Mouse (Mus musculus) thymus, adult 2 months (tissue): Measurements from ENCODE around the gene Gm49354. TPM values are rescaled to one million over a fixed set of nuclear protein-coding genes. Genes with fewer than 3 reads are reported as not detected.
"Not testable (repeated sequence)": the region's sequence is repeated elsewhere in the genome, so short reads cannot be mapped to it uniquely, and the experiment has no call there.

Experiments
- DNase-seq: peaks from one replicate; pipeline ENCODE4 v3.0.0; 2021
- H3K27ac ChIP-seq: fragments of 200-500 bp; 2 replicates; pipeline ENCODE4 v1.5.1; 2012; ENCODE audit warnings: low read length, control low read depth; ENCODE audit not compliant: control insufficient read depth, insufficient read depth
- H3K27me3 ChIP-seq: fragments of 200-500 bp; 2 replicates; pipeline ENCODE4 v1.6.1; 2012; ENCODE audit warnings: mild to moderate bottlenecking, low read length, moderate library complexity, mixed read lengths; ENCODE audit not compliant: control insufficient read depth, insufficient read depth
- H3K36me3 ChIP-seq: fragments of 200-500 bp; 2 replicates; pipeline ENCODE4 v1.6.1; 2012; ENCODE audit warnings: mild to moderate bottlenecking, low read length, moderate library complexity; ENCODE audit not compliant: control insufficient read depth, insufficient read depth
- H3K4me1 ChIP-seq: fragments of 200-500 bp; replicated peaks from 2 replicates; pipeline ENCODE4 v1.6.1; 2012; ENCODE audit warnings: low read length; ENCODE audit not compliant: control insufficient read depth, insufficient read depth
- H3K4me3 ChIP-seq: fragments of 200-500 bp; 2 replicates; pipeline ENCODE4 v1.5.1; 2012; ENCODE audit warnings: mild to moderate bottlenecking, low read length, control low read depth, moderate library complexity; ENCODE audit not compliant: control insufficient read depth, insufficient read depth
- CTCF ChIP-seq: fragments of 200-500 bp; IDR thresholded peaks from 2 replicates; pipeline ENCODE4 v1.5.1; 2012; ENCODE audit warnings: mild to moderate bottlenecking, control low read depth, low read length, moderate library complexity, borderline replicate concordance; ENCODE audit not compliant: control insufficient read depth, poor library complexity, insufficient read depth; ENCODE audit errors: extremely low read depth
- POLR2A ChIP-seq: fragments of 200-500 bp; IDR thresholded peaks from 2 replicates; pipeline ENCODE4 v1.6.1; 2012; ENCODE audit warnings: mild to moderate bottlenecking, low read length, control low read depth, moderate library complexity; ENCODE audit not compliant: control insufficient read depth, poor library complexity, insufficient read depth; ENCODE audit errors: extremely low read depth
- WGBS: fragments of 180-500 bp; shearing (Covaris S2); methylation state at CpG from one replicate; pipeline ENCODE4 v1.1.7; 2018; 5-methylcytosine and 5-hydroxymethylcytosine counted together
- polyA plus RNA-seq: library from polyadenylated mRNA; depleted of rRNA; stranded (reverse); fragments of >200 nt; gene quantifications from 2 replicates; pipeline ENCODE4 v1.2.3, GENCODE M21; 2012; rRNA removed

Gene Gm49354
- polyA plus RNA-seq, 1 experiment, result not detected

DNA sequence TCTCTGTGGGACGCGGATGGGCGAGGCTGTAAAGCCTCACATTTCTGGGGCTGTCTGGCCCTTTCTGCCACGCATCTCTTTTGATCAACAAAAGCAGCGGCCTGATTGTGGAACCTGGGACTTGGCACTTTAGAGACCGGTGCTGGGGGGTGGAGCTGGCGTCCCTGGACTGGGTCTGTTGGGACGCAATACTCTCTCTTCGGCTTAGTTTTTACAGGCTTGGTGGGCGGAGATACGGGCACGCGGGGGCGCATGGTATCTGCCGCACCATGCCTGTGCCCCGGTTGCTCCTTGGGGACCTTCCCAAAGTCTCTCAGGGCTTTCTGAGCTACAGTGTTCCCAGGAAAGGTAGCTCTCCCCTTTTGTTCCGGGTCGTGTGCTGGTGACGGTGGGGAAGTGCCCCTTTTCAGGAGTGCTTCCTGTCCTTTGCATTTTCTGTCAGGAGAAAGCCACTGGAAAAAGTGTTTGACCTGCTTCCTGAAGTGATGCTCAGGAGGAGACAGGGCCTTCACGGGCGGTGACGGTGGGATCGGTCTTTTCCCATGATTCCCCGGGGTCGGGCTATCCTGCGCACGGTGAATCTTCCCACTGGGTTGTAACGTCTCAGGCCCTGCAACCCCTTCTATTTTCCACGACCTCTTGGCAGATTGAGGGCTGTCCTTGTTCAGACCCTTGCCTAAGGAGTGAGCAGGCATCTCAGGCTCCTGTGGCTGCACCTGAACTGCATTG lies 55.7 kb downstream of the Gm49354 start:
- WGBS, result 50% methylated on average over 29 of the region's 29 CpGs
- H3K36me3 ChIP-seq, result no peaks in the 10 kb centered on the region
- no peak overlapping the region for H3K4me3 ChIP-seq
- no peaks in the 10 kb centered on the region for H3K27me3 ChIP-seq
- TF ChIP-seq CTCF (no peak), POLR2A (no peak)
- H3K4me1 ChIP-seq, result no peaks in the 10 kb centered on the region
- H3K27ac ChIP-seq, result no peak overlapping the region
- no peak for DNase-seq

DNA sequence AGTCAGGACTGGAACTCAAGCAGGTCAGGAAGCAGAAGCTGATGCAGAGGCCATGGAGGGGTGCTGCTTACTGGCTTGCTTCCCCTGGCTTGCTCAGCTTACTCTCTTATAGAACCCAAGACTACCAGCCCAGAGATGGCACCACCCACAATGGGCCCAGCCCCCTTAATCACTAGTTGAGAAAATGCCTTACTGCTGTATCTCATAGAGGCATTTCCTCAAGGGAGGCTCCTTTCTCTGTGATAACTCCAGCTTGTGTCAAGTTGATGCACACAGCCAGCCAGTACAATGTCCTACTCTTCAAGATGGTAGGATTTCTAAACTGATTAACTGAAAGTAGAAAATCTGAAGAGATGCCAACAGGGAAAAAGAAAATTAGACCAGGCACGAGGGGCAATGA lies 60.0 kb downstream of the Gm49354 start:
- not testable (repeated sequence) for DNase-seq

DNA sequence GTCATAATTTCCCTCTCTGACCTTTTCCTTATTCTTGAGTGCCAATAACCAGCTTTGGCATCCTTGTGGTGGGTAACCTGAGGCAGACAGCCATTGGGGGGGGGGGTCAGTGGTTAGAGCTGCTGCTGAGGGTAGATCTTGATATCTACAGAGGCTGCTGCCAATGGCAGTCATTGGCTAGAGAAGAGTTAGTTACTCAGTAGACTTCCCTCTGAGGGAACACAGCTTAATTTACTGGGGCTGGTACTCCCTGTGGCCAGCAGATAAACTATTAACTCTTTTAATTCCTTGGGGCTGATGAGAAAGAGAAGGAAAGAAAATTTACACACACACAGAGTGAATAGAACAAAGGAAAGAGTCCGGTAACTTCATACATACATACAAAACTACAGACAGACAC lies 62.6 kb downstream of the Gm49354 start:
- Histone ChIP-seq H3K4me3 (no peak overlapping the region), H3K27ac (no peak overlapping the region), H3K27me3 (no peaks in the 10 kb centered on the region), H3K4me1 (no peaks in the 10 kb centered on the region), H3K36me3 (no peaks in the 10 kb centered on the region)
- no peak for DNase-seq
- TF ChIP-seq CTCF (no peak), POLR2A (no peak)
- 93% methylated on average over 1 of the region's 1 CpGs for WGBS

More for the DNA sequence above, 60.0 kb downstream of the Gm49354 start:
- WGBS, result 95% methylated on average over 1 of the region's 1 CpGs
- not testable (repeated sequence) for H3K4me3 ChIP-seq, H3K4me1 ChIP-seq, H3K27me3 ChIP-seq, H3K27ac ChIP-seq, H3K36me3 ChIP-seq

DNA sequence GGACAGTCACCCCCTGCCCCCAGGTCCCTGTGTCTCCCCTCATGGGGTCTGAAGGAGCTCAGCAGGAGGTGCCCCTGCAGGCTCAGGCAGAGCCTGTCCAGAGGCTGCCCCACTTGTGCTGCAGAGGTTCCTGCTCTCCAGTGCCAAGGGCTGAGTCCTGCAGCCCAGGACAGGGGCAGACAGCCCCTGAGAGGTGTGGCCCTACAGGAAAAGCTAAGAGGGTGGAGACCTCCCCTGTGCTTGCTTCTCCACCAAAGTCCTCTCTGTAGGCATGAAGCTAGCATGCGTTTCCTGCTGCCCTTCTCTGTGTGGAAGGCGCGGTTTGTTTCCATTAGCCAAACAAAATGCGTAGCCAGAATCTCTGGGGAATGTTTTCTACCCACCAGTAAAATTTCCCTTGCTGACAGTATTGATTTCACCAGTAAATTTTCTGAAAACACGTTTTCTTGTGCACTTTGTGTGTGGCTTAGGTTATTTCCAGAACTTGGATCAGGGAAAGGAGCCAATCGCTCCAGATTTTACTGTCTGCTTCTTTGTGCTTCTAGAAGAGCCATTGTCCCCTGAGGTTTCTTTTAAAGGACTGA lies 63.1 kb downstream of the Gm49354 start:
- H3K36me3 ChIP-seq, H3K27ac ChIP-seq, H3K4me3 ChIP-seq, H3K27me3 ChIP-seq, DNase-seq, H3K4me1 ChIP-seq: not testable (repeated sequence)
- 20% methylated on average over 6 of the region's 6 CpGs for WGBS

DNA sequence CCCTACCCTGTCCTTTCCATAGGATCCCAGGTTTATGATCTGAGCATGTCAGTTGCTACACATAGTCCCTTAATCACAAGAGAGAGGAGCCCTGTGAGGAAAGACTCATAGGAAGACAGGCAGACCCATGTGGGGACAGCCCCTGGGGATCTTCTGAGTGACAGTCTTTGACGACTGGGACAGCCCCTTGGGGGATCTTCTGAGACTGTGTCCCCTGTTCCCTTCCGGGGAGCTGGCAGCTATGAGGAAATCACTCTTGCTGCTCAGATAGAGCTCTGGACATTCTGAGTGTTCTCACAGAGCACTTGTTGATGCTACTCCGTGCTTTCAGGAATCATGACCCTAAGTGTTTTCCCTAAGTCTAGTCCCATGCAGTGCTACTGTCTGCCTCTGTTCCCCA lies 68.3 kb downstream of the Gm49354 start:
- DNase-seq, result no peak
- Histone ChIP-seq H3K4me3 (no peak overlapping the region), H3K36me3 (no peaks in the 10 kb centered on the region), H3K27me3 (no peaks in the 10 kb centered on the region), H3K27ac (no peak overlapping the region), H3K4me1 (no peaks in the 10 kb centered on the region)
- WGBS, result 68% methylated on average over 3 of the region's 3 CpGs
- TF ChIP-seq CTCF, result no peak
- no peak for TF ChIP-seq POLR2A

DNA sequence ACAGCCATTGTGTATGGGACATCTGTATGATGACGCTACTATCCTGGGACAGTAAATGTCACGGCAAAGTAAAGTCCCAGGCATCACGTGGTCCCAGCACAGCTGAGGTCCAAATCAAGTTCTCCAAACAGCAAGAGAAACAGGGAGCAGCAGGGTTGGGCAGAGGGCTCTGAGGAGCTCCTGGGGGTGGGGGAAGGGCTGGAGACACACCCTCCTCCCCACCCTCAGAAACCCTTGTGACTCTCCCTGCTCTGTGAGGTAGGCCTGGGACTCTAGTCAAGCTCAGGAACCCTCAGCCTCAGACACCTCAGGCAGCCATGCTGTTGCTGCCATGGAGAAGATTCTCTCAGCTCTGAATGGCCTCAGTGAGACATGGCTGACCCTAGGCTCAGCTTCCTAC lies 70.1 kb downstream of the Gm49354 start, which contains the start of gene Spata31d1b:
Spata31d1b (plus strand) TSS at position 301 of the 400 bp plus-strand sequence.
- not testable (repeated sequence) for H3K36me3 ChIP-seq, H3K4me3 ChIP-seq, H3K27me3 ChIP-seq, DNase-seq, H3K4me1 ChIP-seq, H3K27ac ChIP-seq
- 77% methylated on average over 3 of the region's 3 CpGs for whole genome bisulfite sequencing

DNA sequence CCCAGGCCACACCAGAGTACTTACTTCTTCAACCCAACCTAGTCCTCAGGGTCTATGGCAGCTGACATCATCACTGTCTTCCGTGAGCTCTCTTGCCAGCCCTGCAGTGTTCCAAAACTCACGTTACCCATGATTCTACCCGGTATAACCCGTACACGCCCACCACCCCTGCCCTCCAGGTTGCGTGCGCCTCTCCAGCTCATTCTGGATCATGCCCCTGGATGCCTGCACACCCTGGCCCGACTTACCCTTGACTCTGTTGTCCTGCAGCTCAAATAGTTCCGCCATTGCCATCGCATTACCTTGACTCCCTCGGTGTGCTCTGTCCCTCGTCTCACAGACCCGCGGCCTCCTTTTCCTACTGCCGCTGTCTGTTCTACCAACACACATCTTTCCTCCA lies 71.8 kb downstream of the Gm49354 start, which contains the start of gene Spata31d1a:
Spata31d1a (minus strand) TSS at position 101 of the 400 bp plus-strand sequence.
- no peaks in the 10 kb centered on the region for H3K27me3 ChIP-seq
- 93% methylated on average over 15 of the region's 15 CpGs for WGBS
- TF ChIP-seq POLR2A (no peak), CTCF (no peak)
- H3K36me3 ChIP-seq, result no peaks in the 10 kb centered on the region
- no peak within 1 kb of the TSS for H3K27ac ChIP-seq
- peaks cover under 1% of the 10 kb centered on the region; the same call in 1 of the 2 replicates for H3K4me1 ChIP-seq
- H3K4me3 ChIP-seq, result no peak within 1 kb of the TSS
- DNase-seq, result no peak

Other genes with a start within 250 kb of the Gm49354 start
- gene Agtpbp1, start 197.0 kb downstream of the Gm49354 start, polyA plus RNA-seq, result 9.9 and 13.5 TPM in 2 replicates
- 44.5 and 54.3 TPM in 2 replicates for gene Naa35, start 197.0 kb downstream of the Gm49354 start, polyA plus RNA-seq
- 3.2 and 4.4 TPM in 2 replicates for gene Golm1, start 106.4 kb downstream of the Gm49354 start, polyA plus RNA-seq
- gene 4921517D22Rik, start 88.1 kb downstream of the Gm49354 start, polyA plus RNA-seq, result not detected in 2 replicates
- gene Spata31d1a, start 71.9 kb downstream of the Gm49354 start, polyA plus RNA-seq, result 0.03 and 0.08 TPM in 2 replicates
- gene Spata31d1b, start 70.0 kb downstream of the Gm49354 start, polyA plus RNA-seq, result 0.69 and 1.00 TPM in 2 replicates
- gene Spata31d1d, start 50.5 kb downstream of the Gm49354 start, polyA plus RNA-seq, result 0.05 TPM in 1 of 2 replicates, not detected in the other
- gene 1700014D04Rik, start 35.5 kb downstream of the Gm49354 start, polyA plus RNA-seq, result 0.05 and 0.07 TPM in 2 replicates
- 56.7 and 80.3 TPM in 2 replicates for gene Isca1, start 12.4 kb downstream of the Gm49354 start, polyA plus RNA-seq
- gene Tut7, start 40.9 kb upstream of the Gm49354 start, polyA plus RNA-seq, result 43.6 and 47.4 TPM in 2 replicates